Mouse (Mus musculus): ENCODE data around the gene Fgfr2. TPM values are rescaled to one million over a fixed set of nuclear protein-coding genes. Genes with fewer than 3 reads are reported as not detected.
A peak's percentile ranks its signal among the peaks of the same experiment; 100 is the strongest.

Fgfr2 gene
- polyA plus RNA-seq, 2 experiments from 2014 or later, result not detected

GRCm38 (mm10) chr7:132392233-132393013 is 730.7 kb downstream of the Fgfr2 start:
- ATAC-seq, result no peak

GRCm38 (mm10) chr7:132389473-132389872 is 733.7 kb downstream of the Fgfr2 start:
- no peak for ATAC-seq

GRCm38 (mm10) chr7:132387507-132387906 is 735.6 kb downstream of the Fgfr2 start:
- no peak for ATAC-seq

GRCm38 (mm10) chr7:132386316-132386715 is 736.8 kb downstream of the Fgfr2 start:
- ATAC-seq, result no peak

- ATAC-seq, result no peak
Measured at GRCm38 (mm10) chr7:132385456-132386130, 737.6 kb downstream of the Fgfr2 start.

- ATAC-seq, result no peak
Measured at GRCm38 (mm10) chr7:132384736-132385455, 738.3 kb downstream of the Fgfr2 start.

GRCm38 (mm10) chr7:132380634-132381336 is 742.4 kb downstream of the Fgfr2 start:
- no peak for ATAC-seq

- ATAC-seq, result no peak
Measured at GRCm38 (mm10) chr7:132377913-132378312, 745.2 kb downstream of the Fgfr2 start.

- no peak for ATAC-seq
Measured at GRCm38 (mm10) chr7:132373594-132374378, 749.4 kb downstream of the Fgfr2 start.

- no peak for ATAC-seq
Measured at GRCm38 (mm10) chr7:132372752-132373513, 750.2 kb downstream of the Fgfr2 start.

GRCm38 (mm10) chr7:132371832-132372231 is 751.3 kb downstream of the Fgfr2 start:
- no peak for ATAC-seq

GRCm38 (mm10) chr7:132369784-132370183 is 753.4 kb downstream of the Fgfr2 start:
- ATAC-seq, result no peak

GRCm38 (mm10) chr7:132368859-132369258 is 754.3 kb downstream of the Fgfr2 start:
- ATAC-seq, result no peak

- no peak for ATAC-seq
Measured at GRCm38 (mm10) chr7:132367344-132367743, 755.8 kb downstream of the Fgfr2 start.

- ATAC-seq, result peak; percentile 80
Measured at GRCm38 (mm10) chr7:132365703-132366384, 757.3 kb downstream of the Fgfr2 start.

- peak; percentile 39 for ATAC-seq
Measured at GRCm38 (mm10) chr7:132365111-132365510, 758.0 kb downstream of the Fgfr2 start.

GRCm38 (mm10) chr7:132364506-132364905 is 758.6 kb downstream of the Fgfr2 start:
- ATAC-seq, result peak; percentile 62

GRCm38 (mm10) chr7:132360336-132360735 is 762.8 kb downstream of the Fgfr2 start:
- no peak for ATAC-seq

- no peak for ATAC-seq
Measured at GRCm38 (mm10) chr7:132358709-132359108, 764.4 kb downstream of the Fgfr2 start.

GRCm38 (mm10) chr7:132358250-132358649 is 764.9 kb downstream of the Fgfr2 start:
- no peak for ATAC-seq

Measured in activated CD4-positive, CD25-positive, alpha-beta regulatory T cell, adult 4 months (primary cell).